Mouse (Mus musculus) embryonic facial prominence, embryonic 13.5 days (tissue): ENCODE measurements at regions not wholly inside any gene's neighbourhood (a gene's known extent, or its start where the extent isn't known, plus 50 kb on each side); places are given as distances from the start of the nearest gene placed in this dataset.

ENCODE experiments used
- ATAC-seq: fragments of 200-750 bp; cut with Nextera tagmentation; 2 replicates; pipeline ENCODE4 v1.8.0; 2017; ENCODE audit warnings: low read depth; ENCODE audit not compliant: insufficient number of reproducible peaks, insufficient read depth, low FRiP score, low TSS enrichment
- H3K27ac ChIP-seq: fragments of 300-500 bp; sonication (generic); 2 replicates; pipeline ENCODE4 v1.5.1; 2015; ENCODE audit warnings: moderate library complexity, mild to moderate bottlenecking, inconsistent platforms
- H3K27me3 ChIP-seq: fragments of 300-500 bp; sonication (generic); 2 replicates; pipeline ENCODE4 v1.6.1; 2015; ENCODE audit warnings: mild to moderate bottlenecking, inconsistent platforms
- H3K36me3 ChIP-seq: fragments of 300-500 bp; sonication (generic); 2 replicates; pipeline ENCODE4 v1.6.1; 2015; ENCODE audit warnings: mild to moderate bottlenecking, inconsistent platforms
- H3K4me1 ChIP-seq: fragments of 300-500 bp; sonication (generic); 2 replicates; pipeline ENCODE4 v1.6.1; 2015; ENCODE audit warnings: inconsistent platforms
- H3K4me2 ChIP-seq: fragments of 300-500 bp; sonication (generic); 2 replicates; pipeline ENCODE4 v1.6.1; 2015; ENCODE audit warnings: moderate library complexity, mild to moderate bottlenecking, inconsistent platforms
- H3K4me3 ChIP-seq: fragments of 300-500 bp; sonication (generic); 2 replicates; pipeline ENCODE4 v1.5.1; 2015; ENCODE audit warnings: mild to moderate bottlenecking, inconsistent platforms
- H3K9ac ChIP-seq: fragments of 300-500 bp; sonication (generic); 2 replicates; pipeline ENCODE4 v1.6.1; 2015; ENCODE audit warnings: mild to moderate bottlenecking, inconsistent platforms
- H3K9me3 ChIP-seq: fragments of 300-500 bp; sonication (generic); 2 replicates; pipeline ENCODE4 v1.6.1; 2016; ENCODE audit warnings: inconsistent platforms
- WGBS: fragments of 180-500 bp; shearing (Covaris S2); methylation state at CpG from one replicate; pipeline ENCODE4 v1.1.7; 2015; ENCODE audit warnings: mixed read lengths; 5-methylcytosine and 5-hydroxymethylcytosine counted together

DNA sequence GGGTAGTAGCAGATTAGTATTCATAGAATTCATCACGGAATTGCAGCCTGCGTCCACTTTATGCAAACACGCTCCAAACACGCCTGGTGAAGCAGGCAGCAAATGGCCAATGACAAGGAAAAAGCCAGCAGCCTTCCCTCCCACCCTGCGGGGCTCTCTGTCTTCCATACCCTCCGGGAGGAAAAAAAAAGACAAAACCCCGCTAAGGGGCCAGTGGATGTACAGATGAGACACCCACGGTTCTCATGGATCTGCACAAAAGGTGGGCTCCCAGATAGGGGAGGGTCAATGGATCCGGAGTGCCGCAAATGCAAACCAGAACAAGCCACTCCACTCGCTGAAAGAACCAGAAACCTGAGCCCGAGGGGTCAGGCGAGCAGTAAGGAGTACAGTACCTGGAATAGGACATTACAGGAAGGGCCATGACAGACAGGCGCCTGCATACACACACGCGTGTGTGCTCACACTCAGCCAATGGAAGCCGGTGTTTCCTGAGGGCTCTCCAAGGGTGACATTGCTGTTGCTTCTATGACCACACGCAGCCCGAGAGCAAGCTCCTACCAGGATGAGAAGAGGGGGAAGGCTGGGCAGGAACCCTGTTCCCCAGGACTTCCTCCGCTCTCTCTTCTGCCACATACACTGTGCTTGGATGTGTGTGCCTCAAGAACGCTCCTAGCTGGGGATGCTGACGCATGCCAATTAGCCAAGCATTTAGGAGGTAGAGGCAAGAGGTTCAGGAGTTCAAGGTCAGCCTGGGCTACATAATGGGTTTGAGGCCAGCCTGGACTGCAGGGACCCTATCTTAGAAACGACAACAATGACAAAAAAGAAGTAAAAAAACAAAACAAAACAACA is 57.5 kb upstream of the Casz1 start:
- Histone ChIP-seq H3K27me3 (peaks cover 61% of the 10 kb centered on the region), H3K4me3 (no peak overlapping the region), H3K27ac (no peak overlapping the region), H3K4me2 (peak overlapping the region; percentile 19; the same call in 1 of the 2 replicates), H3K9ac (no peak overlapping the region), H3K9me3 (no peaks in the 10 kb centered on the region), H3K36me3 (no peaks in the 10 kb centered on the region), H3K4me1 (peaks cover 28% of the 10 kb centered on the region)
- no peak for ATAC-seq
- WGBS = 33% methylated on average over 23 of the region's 23 CpGs

DNA sequence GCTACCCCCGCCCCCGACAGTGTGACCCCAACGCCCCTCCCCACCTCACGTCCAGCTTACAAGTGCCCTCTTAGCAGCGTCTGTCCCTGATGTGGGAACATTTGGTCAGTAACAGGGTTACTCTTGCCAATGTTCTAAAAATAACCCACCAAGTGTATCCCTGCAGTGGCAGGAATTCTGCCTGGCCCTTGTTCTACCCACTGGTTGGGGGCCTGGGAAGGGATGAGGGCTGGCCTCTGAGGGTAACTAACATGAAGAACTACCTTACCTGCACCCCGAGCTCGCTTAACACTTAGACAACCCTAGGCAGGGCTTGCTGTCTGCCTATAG is 56.9 kb upstream of the Casz1 start:
- 82% methylated on average over 7 of the region's 7 CpGs for WGBS
- Histone ChIP-seq H3K27me3 (peaks cover 61% of the 10 kb centered on the region), H3K4me3 (no peak overlapping the region), H3K36me3 (no peaks in the 10 kb centered on the region), H3K27ac (no peak overlapping the region), H3K4me1 (peaks cover 27% of the 10 kb centered on the region), H3K4me2 (no peak overlapping the region), H3K9ac (no peak overlapping the region), H3K9me3 (no peaks in the 10 kb centered on the region)
- ATAC-seq = no peak

DNA sequence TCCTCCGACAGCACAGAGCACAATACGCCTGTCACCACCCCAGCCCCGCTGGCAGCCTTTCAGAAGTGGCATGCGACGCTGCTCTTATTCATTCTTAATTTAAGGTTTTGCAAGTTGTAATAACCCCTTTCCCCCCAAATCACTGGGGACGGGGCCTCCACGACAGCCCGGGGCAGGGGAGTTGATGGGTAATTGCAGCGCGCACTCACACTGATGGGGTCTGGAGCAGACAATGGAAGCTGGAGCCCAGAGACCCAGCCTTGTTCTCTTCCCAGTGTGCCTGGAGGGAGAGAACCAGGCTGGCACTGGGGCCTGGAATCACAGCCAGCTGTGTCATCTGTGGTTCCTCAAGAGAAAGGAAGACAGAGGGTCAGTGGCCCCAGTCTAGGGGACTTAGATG is 54.2 kb upstream of the Casz1 start:
- Histone ChIP-seq H3K27ac (no peak overlapping the region), H3K4me1 (peaks cover 15% of the 10 kb centered on the region; the same call in 1 of the 2 replicates), H3K36me3 (no peaks in the 10 kb centered on the region), H3K4me2 (no peak overlapping the region), H3K4me3 (no peak overlapping the region), H3K27me3 (peaks cover 36% of the 10 kb centered on the region), H3K9ac (no peak overlapping the region), H3K9me3 (no peaks in the 10 kb centered on the region)
- ATAC-seq = no peak
- 39% methylated on average over 10 of the region's 10 CpGs for WGBS

DNA sequence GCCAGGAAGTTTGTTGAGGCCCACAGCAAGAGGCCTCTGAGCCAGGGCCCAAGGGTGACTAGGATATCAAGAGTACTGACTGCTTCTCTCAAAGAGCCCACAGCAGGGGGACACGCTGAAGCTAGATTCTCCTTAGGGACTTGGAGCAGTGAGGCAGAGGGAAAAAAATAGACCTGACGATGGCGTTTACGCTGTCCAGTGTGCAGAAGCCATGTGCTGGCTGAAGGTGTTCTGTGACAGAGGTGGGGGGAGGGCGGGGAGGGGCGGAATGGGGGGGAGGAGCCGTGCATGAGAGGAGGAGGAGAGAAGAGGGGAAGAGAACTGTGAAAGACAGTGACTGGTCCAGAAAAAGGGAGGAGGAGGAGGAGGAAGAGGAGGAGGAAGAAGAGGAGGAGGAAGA is 52.6 kb upstream of the Casz1 start:
- H3K36me3 ChIP-seq = no peaks in the 10 kb centered on the region
- no peak overlapping the region for H3K4me2 ChIP-seq
- no peak overlapping the region for H3K9ac ChIP-seq
- peaks cover 27% of the 10 kb centered on the region for H3K27me3 ChIP-seq
- H3K9me3 ChIP-seq = no peaks in the 10 kb centered on the region
- 54% methylated on average over 7 of the region's 7 CpGs for WGBS
- H3K4me3 ChIP-seq = no peak overlapping the region
- ATAC-seq = no peak
- no peak overlapping the region for H3K27ac ChIP-seq
- H3K4me1 ChIP-seq = peaks cover 7% of the 10 kb centered on the region; the same call in 1 of the 2 replicates

DNA sequence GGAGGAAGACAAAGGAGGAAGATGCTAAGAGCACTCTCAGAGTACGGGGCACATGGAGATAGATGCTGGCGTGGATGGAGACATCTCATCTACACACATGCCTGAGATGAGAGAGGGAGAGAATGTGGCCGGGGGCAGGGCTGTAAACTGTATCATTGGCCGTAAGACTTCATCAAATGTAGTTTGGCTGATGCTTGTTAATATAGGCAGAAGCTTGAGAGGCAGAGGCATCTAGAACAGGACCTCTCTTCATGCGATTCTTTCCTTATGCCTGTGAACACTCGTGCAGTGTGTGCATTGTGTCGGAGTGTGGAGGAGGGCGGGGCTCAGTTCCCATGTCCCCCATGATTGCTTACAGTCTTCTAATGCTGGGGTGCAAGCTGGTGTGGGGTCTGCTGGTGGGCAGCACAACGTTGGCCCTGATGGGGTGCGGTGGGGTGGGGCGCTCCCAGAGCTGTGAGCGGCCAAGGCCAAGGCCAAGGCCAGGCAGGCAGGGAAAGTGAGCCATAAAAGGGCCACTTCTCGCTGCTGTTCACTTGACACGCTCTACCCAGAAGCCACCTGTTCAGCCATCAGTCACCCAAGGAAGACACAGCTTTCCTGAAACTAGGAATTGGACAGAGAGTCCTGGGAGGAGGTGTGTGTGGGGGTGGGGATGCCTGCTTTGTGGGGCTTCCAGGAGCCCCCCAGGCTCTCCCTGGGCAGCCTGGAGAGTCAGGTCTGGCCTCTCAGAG is 51.7 kb upstream of the Casz1 start:
- H3K36me3 ChIP-seq = no peaks in the 10 kb centered on the region
- H3K9me3 ChIP-seq = no peaks in the 10 kb centered on the region
- H3K9ac ChIP-seq = no peak overlapping the region
- no peak for ATAC-seq
- WGBS = 87% methylated on average over 14 of the region's 14 CpGs
- H3K4me2 ChIP-seq = no peak overlapping the region
- H3K27ac ChIP-seq = no peak overlapping the region
- H3K4me3 ChIP-seq = no peak overlapping the region
- H3K4me1 ChIP-seq = 0 out of 2 replicates have a peak, but pooled peaks cover 4% of the 10 kb centered on the region
- peaks cover 19% of the 10 kb centered on the region for H3K27me3 ChIP-seq

DNA sequence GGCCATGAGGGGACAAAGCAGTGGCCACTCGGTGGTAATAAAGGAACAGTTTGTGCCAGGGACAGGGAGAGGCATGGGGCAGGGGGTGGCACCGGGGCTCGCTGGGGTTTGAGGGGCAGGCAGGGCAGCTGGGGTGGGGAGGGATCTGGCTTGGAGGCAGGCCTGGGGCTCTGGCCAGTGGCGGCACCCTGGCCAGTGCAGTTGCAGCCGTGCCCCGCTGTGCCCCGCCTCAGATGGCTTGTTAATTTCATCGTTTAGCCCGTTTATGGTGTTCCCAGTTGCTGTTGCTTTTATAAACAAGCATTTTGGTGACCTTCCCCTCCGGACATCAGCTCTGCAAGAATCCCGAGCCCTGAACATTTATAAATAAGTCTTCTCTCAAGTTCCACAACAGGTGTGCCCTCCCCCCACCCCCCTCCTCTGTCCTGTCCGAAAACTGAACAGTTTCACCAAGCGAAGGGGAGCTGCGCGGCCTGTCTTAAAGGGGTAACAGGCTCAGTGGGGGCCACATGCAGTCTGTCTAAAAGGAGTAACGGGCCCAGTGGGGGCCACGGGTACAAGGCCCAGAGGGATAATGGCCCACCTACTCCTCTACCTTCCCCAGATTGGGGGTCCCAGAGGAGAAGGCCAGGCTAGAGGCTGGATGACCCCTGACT is 51.0 kb upstream of the Casz1 start:
- H3K4me2 ChIP-seq = no peak overlapping the region
- H3K27ac ChIP-seq = no peak overlapping the region
- H3K4me3 ChIP-seq = no peak overlapping the region
- H3K9me3 ChIP-seq = no peaks in the 10 kb centered on the region
- no peaks in the 10 kb centered on the region for H3K36me3 ChIP-seq
- WGBS = 66% methylated on average over 17 of the region's 17 CpGs
- H3K9ac ChIP-seq = no peak overlapping the region; the same call in 1 of the 2 replicates
- 0 out of 2 replicates have a peak, but pooled peaks cover 4% of the 10 kb centered on the region for H3K4me1 ChIP-seq
- H3K27me3 ChIP-seq = peaks cover 18% of the 10 kb centered on the region
- no peak for ATAC-seq

DNA sequence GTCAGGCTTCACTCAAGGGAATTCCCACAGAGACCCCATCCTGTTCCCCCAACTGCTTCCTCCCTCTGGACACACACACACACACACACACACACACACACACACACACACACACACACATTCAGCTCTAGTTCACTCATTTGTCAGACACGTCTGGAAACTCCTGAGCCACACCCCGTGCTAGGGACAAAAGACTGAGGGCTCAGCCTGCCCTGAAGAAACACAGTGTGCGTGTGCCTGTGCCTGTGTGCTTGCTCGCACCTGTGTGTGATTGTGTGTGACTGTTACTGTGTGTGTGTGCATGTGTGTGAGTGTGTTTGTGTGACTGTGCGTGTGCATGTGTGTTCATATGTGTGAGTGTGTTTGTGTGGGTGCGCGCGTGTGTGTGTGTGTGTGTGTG is 50.4 kb upstream of the Casz1 start:
- H3K36me3 ChIP-seq = no peaks in the 10 kb centered on the region
- H3K9ac ChIP-seq = no peak overlapping the region
- no peak overlapping the region for H3K4me3 ChIP-seq
- ATAC-seq = no peak
- H3K27me3 ChIP-seq = peaks cover 15% of the 10 kb centered on the region
- no peak overlapping the region for H3K4me2 ChIP-seq
- no peak overlapping the region for H3K27ac ChIP-seq
- no peaks in the 10 kb centered on the region for H3K9me3 ChIP-seq
- H3K4me1 ChIP-seq = 0 out of 2 replicates have a peak, but pooled peaks cover 4% of the 10 kb centered on the region
- 87% methylated on average over 8 of the region's 8 CpGs for WGBS
